Mouse (Mus musculus): Measurements from ENCODE around the gene Utp20.

GRCm38 (mm10) chr10:88716986-88717755 lies 109.4 kb downstream of the Utp20 start:
- no peak for TF ChIP-seq CTCF (IDR thresholded peaks at IDR 0.05; ENCODE audit: low read depth)
- no peak for TF ChIP-seq EP300 (IDR thresholded peaks at IDR 0.05; ENCODE audit: low read depth)

All from heart, postnatal 0 days (tissue).